Mouse (Mus musculus) embryonic facial prominence, embryonic 11.5 days (tissue): ENCODE data around the gene Olfr316. TPM values are rescaled to one million over a fixed set of nuclear protein-coding genes. Genes with fewer than 3 reads are reported as not detected.

Source experiments
- polyA plus RNA-seq: library from polyadenylated mRNA; unstranded; fragments of >200 nt; fragmentation: Nextera tagmentation; extraction: Ambion mirVana; gene quantifications from 2 replicates; pipeline ENCODE4 v1.2.1, GENCODE M21; 2014

Olfr316 gene
- polyA plus RNA-seq, 1 experiment from 2014 or later, result not detected

Other genes starting within 250 kb of the Olfr316 start
- gene Olfr330, start 217.9 kb upstream of the Olfr316 start, polyA plus RNA-seq, result not detected in 2 replicates
- not detected in 2 replicates for gene Olfr329-ps, start 206.3 kb upstream of the Olfr316 start, polyA plus RNA-seq
- 0.07 TPM in 1 of 2 replicates, not detected in the other for gene Olfr328, start 197.1 kb upstream of the Olfr316 start, polyA plus RNA-seq
- not detected in 2 replicates for gene Olfr224, start 182.2 kb upstream of the Olfr316 start, polyA plus RNA-seq
- gene Olfr325, start 175.0 kb upstream of the Olfr316 start, polyA plus RNA-seq, result not detected in 2 replicates
- not detected in 2 replicates for gene Olfr324, start 157.6 kb upstream of the Olfr316 start, polyA plus RNA-seq
- gene 2210407C18Rik, start 136.7 kb upstream of the Olfr316 start, polyA plus RNA-seq, result not detected in 2 replicates
- gene Olfr323, start 122.2 kb upstream of the Olfr316 start, polyA plus RNA-seq, result not detected in 2 replicates
- gene Trim58, start 112.3 kb upstream of the Olfr316 start, polyA plus RNA-seq, result 0.28 and 0.43 TPM in 2 replicates
- not detected in 2 replicates for gene Olfr322, start 94.0 kb upstream of the Olfr316 start, polyA plus RNA-seq
- not detected in 2 replicates for gene Olfr320, start 71.6 kb upstream of the Olfr316 start, polyA plus RNA-seq
- gene Olfr319, start 53.6 kb upstream of the Olfr316 start, polyA plus RNA-seq, result not detected in 2 replicates
- not detected in 2 replicates for gene Olfr318, start 28.7 kb upstream of the Olfr316 start, polyA plus RNA-seq
- gene Olfr317, start 13.5 kb upstream of the Olfr316 start, polyA plus RNA-seq, result not detected in 2 replicates
- not detected in 2 replicates for gene Olfr315, start 20.5 kb downstream of the Olfr316 start, polyA plus RNA-seq
- gene Olfr314, start 30.2 kb downstream of the Olfr316 start, polyA plus RNA-seq, result not detected in 2 replicates
- gene Fam183b, start 49.2 kb downstream of the Olfr316 start, polyA plus RNA-seq, result 2.2 and 2.6 TPM in 2 replicates
- gene Olfr313, start 62.3 kb downstream of the Olfr316 start, polyA plus RNA-seq, result not detected in 2 replicates
- gene Olfr312, start 76.5 kb downstream of the Olfr316 start, polyA plus RNA-seq, result not detected in 2 replicates
- not detected in 2 replicates for gene Olfr311, start 86.5 kb downstream of the Olfr316 start, polyA plus RNA-seq
- 14.2 and 14.4 TPM in 2 replicates for gene Gm12258, start 94.4 kb downstream of the Olfr316 start, polyA plus RNA-seq
- 10.4 and 11.2 TPM in 2 replicates for gene 2810021J22Rik, start 114.5 kb downstream of the Olfr316 start, polyA plus RNA-seq
- 7.6 and 8.3 TPM in 2 replicates for gene Zfp39, start 151.5 kb downstream of the Olfr316 start, polyA plus RNA-seq
- gene Btnl10, start 165.2 kb downstream of the Olfr316 start, polyA plus RNA-seq, result 0.04 and 0.10 TPM in 2 replicates
- gene Rnf187, start 186.2 kb downstream of the Olfr316 start, polyA plus RNA-seq, result 315 and 331 TPM in 2 replicates
- gene Hist3h2ba, start 196.2 kb downstream of the Olfr316 start, polyA plus RNA-seq, result 45.1 and 52.2 TPM in 2 replicates
- gene Hist3h2a, start 202.0 kb downstream of the Olfr316 start, polyA plus RNA-seq, result 33.0 and 35.0 TPM in 2 replicates
- gene Trim17, start 202.0 kb downstream of the Olfr316 start, polyA plus RNA-seq, result 0.14 and 0.39 TPM in 2 replicates
- 15.0 and 18.4 TPM in 2 replicates for gene Trim11, start 225.4 kb downstream of the Olfr316 start, polyA plus RNA-seq